Mouse (Mus musculus): ENCODE data around the gene Wdr90. TPM values are rescaled to one million over a fixed set of nuclear protein-coding genes. Genes with fewer than 3 reads are reported as not detected.

Wdr90 gene
- 11.1 TPM for polyA plus RNA-seq (2017; shearing (Covaris generic))

DNA sequence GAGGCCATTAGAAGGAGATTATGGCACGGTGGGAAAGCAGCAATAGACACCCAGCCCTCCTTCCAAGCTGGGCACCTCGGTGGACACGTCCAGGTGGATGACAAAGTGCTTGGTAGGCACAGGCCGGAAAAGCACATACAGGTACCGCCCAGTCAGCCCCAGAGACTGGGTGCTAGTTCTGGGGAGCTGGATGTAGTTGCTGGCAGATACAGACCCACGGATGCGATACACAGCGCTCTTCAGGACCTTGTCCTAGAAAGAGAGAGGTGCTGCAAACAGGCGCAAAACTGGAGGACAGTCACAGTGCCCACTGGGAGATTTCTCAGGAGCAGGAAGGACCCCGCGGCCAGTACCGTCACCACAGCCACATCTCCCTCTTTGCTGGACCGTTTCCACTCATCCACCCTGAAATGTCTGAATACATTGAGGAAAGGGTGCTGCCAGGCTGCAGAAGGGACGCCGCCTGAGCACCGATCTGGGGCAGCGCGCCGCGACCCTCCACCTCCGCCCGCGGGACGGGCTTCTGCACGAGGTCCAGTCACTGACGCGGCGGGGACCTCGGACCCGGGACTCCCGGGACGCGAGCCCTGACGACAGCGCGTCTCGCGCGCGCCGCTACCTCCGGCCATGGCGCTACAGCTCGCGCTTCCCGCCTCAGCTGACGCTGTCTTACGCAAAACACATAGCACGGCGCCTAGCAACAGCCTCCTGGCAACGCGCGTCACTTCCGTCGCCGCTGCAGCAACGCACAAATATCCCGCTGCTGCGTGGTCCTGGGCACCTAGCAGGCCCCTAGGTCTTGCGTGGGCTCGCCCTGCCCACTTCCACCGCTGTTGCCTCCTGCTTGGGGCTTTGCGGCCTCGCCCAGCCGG is at the start of gene Wdr90:
TSS of gene Wdr90 (minus strand) at position 670 of the 872 bp plus-strand sequence.

DNA sequence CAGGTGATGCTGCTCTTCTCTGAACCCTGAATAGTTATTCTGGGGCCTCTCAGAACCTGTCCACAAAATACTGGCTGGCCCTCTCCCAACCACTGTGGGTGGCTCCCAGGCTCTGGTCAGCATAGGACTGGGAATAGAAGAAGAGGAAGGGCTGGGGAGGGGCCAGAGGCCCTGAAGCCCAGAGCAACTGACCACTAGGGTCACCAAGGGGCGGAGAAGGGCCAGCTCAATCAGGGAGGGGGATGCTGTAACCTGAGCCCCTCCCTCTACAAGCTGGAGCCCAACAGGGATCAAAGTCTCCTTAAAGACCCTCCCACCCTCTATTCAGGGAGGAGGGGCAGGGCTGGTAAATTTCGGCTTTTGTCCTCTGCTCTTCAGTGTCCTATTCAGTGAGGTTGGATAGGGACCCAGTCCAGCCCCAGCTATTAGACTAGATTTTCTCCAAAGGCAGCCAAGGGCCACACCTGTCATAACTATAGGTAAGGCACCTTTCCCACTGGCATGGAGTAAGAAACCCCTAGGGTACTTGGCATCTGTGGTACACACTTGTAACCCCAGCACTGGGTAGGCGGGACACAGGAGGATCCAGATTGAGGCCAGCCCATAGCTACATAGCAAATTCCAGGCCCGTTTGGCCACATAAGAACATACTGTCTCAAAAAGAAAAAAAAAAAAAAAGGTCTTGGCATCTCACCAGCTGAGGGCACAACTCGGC is 19.1 kb upstream of the Wdr90 start, which contains the start of gene Wfikkn1:
TSS of gene Wfikkn1 (minus strand) at position 663 of the 715 bp plus-strand sequence.

DNA sequence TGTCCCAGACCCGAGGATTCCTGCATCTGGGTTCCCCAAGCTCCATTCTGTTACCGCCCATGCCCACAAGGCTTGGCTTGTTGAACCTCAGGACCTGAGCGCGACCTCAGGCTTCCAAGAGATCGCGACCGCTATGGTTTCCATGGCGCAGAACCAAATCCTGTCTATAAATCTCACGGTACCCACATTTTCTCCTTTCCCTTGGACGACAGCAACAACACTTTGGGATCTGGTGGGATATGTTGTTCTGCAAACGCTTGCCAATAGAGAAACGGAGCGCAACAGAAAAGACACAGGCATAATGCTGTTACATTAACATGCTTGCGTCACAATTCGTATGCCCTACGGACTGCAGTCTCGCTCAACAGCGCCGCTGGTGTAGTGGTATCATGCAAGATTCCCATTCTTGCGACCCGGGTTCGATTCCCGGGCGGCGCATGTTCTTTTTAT is 13.4 kb upstream of the Wdr90 start, which contains the start of gene Mettl26:
TSS of gene Mettl26 (plus strand) at position 354 of the 450 bp plus-strand sequence.

DNA sequence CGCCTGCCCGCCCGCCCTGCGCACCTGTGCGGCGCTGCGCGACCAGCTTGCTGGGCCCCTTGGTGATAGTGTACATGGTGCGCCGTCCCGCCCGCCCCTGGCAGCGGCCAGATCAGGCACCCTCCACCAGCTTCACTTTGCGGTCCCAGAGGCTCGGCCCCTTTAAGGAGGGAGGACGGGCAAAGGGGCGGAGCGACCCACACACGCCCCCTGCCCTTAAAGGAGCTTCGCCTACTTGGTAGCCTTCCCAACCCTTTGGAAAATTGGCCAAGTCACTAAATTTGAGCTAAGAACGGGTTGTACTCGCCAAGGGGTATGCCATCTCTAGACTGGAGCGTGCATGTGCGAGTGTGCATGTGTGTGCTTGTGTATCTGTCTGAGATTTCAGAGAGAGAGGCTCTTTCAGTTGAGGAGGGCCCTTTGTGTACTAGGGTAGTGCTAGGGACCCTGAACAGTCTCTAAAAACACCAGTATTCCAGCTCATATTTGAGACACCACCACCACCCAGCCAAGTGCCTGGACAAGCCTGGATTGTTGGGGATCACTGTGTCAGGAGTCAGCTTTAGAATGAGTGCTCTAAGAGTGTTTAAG is 7.4 kb upstream of the Wdr90 start, which contains the start of gene Mcrip2:
TSS of gene Mcrip2 (minus strand) at position 164 of the 591 bp plus-strand sequence.

DNA sequence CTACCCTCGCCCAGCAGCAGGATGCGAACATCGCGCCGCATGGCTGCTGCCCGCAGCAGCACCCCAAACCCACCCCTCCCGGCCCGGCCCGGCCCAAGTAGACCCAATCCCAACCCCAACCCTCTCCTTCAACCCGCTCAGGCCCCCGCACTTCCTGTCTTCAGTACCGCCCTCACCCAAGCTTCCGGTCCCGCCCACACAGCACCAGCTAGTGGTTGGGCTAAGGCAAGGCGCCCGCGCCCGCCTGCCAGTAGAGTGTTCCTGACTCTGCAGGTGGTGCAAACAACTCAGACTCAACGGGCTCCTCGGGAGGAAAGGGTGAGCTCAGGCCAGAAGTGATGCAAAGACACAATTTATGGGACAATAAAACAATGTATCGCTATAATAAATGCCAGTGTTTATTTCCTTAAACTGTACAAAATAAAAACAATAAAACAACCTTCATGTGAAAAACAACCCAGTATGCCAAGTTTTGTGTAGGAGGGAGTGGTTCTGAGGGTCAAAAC is 16.9 kb downstream of the Wdr90 start, which contains the start of gene Rhot2:
TSS of gene Rhot2 (minus strand) at position 456 of the 506 bp plus-strand sequence.

DNA sequence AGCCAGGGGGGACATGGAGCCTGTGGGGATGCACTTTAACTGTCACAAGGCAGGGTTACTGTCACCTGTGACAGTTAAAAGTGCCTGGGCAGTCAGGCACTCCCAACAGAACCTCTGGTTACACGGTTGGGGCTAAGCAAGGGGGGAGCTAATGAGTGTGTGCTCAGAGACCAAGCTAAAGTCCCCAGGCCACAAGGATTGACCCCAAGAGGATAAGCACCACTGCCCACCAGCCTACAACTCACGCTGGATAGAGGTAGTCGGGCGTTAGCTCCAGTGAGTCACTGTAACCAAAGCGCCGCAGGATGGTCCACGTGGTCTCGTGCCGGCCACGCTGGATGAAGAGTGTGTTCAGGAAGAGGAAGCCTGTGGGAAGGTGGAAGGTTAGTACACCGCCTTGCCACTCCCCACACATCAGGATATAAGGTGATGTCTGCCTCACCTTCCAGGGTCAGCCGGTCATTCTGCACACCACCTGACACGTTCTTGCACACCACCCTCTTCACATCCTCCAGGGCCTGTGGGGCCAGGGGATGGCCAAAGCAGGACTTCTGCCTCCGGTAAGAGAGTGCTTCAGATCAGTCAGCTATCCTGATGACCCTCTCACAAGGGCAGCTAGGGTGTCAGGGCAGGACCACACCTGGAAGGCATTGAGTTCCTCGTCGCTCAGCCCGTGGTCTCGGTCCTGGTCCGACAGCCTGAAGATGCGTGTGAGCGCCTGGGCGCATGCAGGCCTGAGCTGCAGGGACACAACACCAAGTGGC is 20.0 kb downstream of the Wdr90 start, which contains the start of gene Gm20683:
TSS of gene Gm20683 (minus strand) at position 647 of the 764 bp plus-strand sequence.

DNA sequence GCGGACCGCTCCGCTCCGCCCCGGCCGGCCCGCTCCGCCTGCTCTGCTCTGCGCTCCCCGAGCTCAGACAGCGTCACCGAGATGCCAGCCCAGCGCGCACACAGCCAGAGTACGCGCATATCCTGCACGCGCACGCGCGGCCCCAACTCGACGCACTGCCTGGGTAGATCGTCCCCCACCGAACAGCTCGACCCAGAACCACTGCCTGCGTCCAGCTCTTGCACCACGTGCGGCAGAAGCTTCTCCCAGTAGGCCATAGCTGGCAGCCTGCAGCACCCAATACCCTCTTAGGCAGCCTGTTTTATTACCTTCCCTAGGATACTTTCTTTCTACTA is 24.3 kb downstream of the Wdr90 start, which contains the start of gene Rhbdl1:
TSS of gene Rhbdl1 (minus strand) at position 220 of the 335 bp plus-strand sequence.

DNA sequence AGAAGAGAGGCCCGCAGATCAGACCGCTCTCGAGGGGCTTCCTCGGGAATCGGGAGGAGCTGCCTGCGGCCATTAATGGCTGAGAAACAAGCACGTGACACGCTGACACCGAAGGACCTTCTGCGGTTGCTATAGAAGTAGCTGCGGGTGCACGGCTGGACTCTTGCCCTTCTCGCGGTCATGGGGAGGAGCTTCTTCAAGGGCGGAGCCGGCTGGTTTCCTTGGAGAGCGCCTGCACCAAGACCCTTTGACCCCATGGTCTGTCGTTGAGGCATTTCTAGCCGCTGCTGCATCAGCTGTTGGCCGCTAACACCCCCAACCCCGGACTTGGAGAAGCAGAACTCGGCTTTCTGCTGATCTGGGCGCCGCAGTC is 28.0 kb downstream of the Wdr90 start, which contains the start of gene Stub1:
TSS of gene Stub1 (minus strand) at position 114 of the 373 bp plus-strand sequence.

DNA sequence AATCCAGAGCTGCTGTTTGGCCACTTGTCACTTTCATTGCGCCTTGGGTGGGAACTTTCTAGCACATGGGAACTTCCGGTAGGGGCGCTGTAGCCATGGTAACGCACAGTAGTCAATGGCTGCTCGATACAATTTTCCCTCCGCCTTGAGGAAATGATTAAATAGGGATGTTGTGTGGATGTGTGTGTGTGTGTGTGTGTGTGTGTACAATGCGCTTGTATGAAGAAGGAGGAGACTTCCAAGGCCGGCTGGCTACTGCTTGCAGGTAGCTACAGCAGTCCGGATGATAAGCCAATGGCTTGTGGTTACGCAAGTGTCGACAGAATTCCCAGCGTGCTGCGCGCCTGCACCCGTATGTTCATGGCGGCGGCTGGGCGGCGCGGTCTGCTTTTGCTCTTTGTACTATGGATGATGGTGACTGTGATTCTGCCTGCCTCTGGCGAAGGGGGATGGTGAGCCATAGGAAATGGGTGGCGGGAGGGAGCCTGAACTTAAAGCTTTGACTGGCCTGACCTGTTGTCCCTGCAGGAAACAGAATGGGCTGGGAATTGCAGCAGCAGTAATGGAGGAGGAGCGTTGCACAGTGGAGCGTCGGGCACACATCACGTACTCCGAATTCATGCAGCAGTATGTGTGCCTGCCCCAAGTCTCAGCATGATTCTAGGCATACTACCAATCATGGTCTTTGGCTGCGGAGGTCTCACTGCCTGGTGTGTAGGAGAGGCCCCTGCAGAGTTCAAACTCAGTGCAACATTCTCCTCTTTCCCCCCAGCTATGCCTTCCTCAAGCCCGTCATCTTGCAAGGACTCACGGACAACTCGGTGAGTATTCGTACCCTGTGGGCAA is 32.4 kb downstream of the Wdr90 start, which contains the start of gene Jmjd8:
TSS of gene Jmjd8 (plus strand) at position 156 of the 846 bp plus-strand sequence.

DNA sequence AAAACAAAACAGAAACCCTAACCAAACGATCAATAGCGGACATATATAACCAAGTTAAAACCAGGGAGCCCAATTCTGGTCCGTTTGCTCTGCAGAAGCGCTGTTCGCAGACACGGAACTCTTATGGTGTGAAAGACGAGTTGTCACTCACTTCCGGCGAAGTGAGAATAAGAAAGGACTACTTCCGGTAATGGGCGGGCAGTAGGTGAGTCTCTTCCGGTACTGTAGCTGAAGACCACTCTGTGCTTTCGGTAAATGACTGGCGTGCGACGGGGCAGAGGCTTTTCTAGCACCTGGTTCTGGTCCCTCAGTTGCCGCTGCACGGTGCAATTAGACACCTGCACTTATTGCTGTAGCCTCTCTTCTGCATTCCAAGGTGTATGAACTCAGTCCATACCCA is 37.8 kb downstream of the Wdr90 start, which contains the start of gene Wdr24:
TSS of gene Wdr24 (plus strand) at position 176 of the 400 bp plus-strand sequence.

DNA sequence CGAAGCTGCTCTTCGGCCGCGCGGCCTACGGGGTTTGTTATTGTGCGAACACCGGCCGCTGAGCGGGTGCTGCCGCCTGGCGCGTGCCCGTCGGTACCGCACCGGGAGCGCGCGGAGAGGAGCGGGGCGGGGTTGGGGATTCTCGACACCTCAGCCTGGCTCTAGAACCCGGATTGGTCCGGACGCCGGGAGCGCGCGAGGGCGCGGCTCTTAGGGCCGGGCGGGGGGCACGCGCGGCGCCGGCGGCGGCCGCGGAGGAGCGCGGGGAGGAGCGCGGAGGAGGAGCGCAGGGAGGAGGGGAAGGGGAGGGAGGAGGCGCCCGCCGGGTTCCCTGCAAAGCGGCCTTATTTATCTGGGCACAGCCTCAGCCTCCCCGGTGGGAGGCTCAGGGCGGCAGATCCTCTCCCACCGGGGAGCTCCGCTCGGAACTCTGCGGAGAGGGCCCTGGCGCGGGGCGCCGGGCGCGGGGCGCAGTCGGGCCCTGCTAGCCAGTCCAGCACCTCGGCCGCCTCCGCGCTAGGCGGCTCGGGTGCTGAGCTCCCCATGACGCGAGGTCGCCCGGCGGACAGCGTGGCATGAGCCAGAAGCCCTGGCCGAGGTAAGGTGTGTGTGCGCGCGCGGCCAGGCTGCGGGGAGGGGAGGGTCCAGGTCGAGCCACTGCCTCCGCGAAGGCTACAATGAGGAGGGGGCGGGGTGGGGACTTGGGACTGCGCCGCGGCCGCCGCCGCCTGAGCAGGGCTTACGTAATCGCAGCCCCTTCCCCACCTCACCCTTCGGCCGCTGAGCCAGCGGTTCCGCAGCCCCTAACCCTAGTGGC is 52.3 kb downstream of the Wdr90 start, which contains the start of gene Fbxl16:
TSS of gene Fbxl16 (plus strand) at position 297 of the 817 bp plus-strand sequence.

DNA sequence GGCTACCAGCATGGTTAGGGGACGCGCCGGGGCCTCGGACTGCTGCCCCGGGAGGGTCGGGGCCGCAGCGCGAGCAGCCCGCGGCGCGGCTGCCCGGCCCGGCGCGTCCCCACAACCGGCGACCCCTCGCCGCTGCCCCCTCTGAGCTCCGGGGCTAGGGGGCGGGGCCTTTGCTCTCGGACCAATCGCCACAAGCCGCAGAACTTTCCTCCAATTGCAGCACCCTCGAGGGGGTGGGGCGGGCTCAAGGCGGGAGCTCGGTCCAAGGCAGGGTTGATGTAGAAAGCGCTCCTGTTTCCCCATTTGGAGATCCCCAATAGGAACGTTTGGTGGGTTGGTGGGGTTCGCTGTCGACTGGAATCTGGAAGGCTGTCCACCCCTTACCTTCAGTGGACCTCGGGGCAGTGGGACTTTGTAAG is 64.3 kb downstream of the Wdr90 start, which contains the start of gene Metrn:
TSS of gene Metrn (minus strand) at position 186 of the 419 bp plus-strand sequence.

DNA sequence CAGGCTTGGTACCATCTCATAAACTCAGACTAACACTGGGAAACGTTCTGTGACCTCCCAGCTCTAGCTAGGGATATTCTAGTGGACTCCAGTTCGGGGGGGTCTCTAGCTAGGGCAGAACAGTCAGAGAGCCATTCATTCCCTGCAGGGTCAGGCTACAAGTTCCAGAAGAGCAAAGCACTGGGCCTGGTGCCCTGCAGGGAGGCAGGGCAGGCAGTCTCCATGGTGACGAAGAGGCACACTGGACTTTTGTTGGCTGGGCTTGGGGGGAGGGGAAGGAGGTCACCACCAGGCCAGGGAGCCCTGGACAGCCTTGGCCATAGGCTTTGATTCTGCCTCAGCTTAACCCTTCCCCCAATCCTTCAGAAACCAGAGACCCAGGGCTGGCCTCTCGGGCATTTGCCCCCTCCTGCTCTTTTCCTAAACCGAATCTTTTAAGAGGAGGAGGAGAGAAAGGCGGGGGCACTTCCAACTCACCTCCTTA is 65.7 kb downstream of the Wdr90 start, which contains the start of gene AC134908.4:
TSS of gene AC134908.4 (minus strand) at position 51 of the 484 bp plus-strand sequence.

Other genes with a start within 250 kb of the Wdr90 start
- not detected for gene Gng13, start 144.3 kb downstream of the Wdr90 start, polyA plus RNA-seq (2017; shearing (Covaris generic))
- gene Chtf18, start 134.1 kb downstream of the Wdr90 start, polyA plus RNA-seq (2017; shearing (Covaris generic)) = 5.7 TPM
- 4.0 TPM for gene Rpusd1, start 133.8 kb downstream of the Wdr90 start, polyA plus RNA-seq (2017; shearing (Covaris generic))
- gene Mslnl, start 125.5 kb downstream of the Wdr90 start, polyA plus RNA-seq (2017; shearing (Covaris generic)) = not detected
- 0.67 TPM for gene Msln, start 107.1 kb downstream of the Wdr90 start, polyA plus RNA-seq (2017; shearing (Covaris generic))
- gene Narfl, start 87.7 kb downstream of the Wdr90 start, polyA plus RNA-seq (2017; shearing (Covaris generic)) = 20.4 TPM
- gene Haghl, start 75.8 kb downstream of the Wdr90 start, polyA plus RNA-seq (2017; shearing (Covaris generic)) = 26.4 TPM
- gene Ccdc78, start 74.9 kb downstream of the Wdr90 start, polyA plus RNA-seq (2017; shearing (Covaris generic)) = 0.69 TPM
- gene Fam173a, start 68.6 kb downstream of the Wdr90 start, polyA plus RNA-seq (2017; shearing (Covaris generic)) = 121 TPM
- not detected for gene AC134908.4, start 65.8 kb downstream of the Wdr90 start, polyA plus RNA-seq (2017; shearing (Covaris generic))
- gene Metrn, start 64.4 kb downstream of the Wdr90 start, polyA plus RNA-seq (2017; shearing (Covaris generic)) = 26.0 TPM
- gene Fbxl16, start 52.4 kb downstream of the Wdr90 start, polyA plus RNA-seq (2017; shearing (Covaris generic)) = 0.18 TPM
- gene Wdr24, start 37.9 kb downstream of the Wdr90 start, polyA plus RNA-seq (2017; shearing (Covaris generic)) = 24.5 TPM
- 18.4 TPM for gene Jmjd8, start 32.6 kb downstream of the Wdr90 start, polyA plus RNA-seq (2017; shearing (Covaris generic))
- 132 TPM for gene Stub1, start 28.1 kb downstream of the Wdr90 start, polyA plus RNA-seq (2017; shearing (Covaris generic))
- 0.55 TPM for gene Rhbdl1, start 24.2 kb downstream of the Wdr90 start, polyA plus RNA-seq (2017; shearing (Covaris generic))
- gene Gm20683, start 19.7 kb downstream of the Wdr90 start, polyA plus RNA-seq (2017; shearing (Covaris generic)) = 0.46 TPM
- 18.4 TPM for gene Rhot2, start 16.6 kb downstream of the Wdr90 start, polyA plus RNA-seq (2017; shearing (Covaris generic))
- gene Mcrip2, start 7.3 kb upstream of the Wdr90 start, polyA plus RNA-seq (2017; shearing (Covaris generic)) = 4.1 TPM
- 41.4 TPM for gene Mettl26, start 13.6 kb upstream of the Wdr90 start, polyA plus RNA-seq (2017; shearing (Covaris generic))
- 0.49 TPM for gene Wfikkn1, start 19.4 kb upstream of the Wdr90 start, polyA plus RNA-seq (2017; shearing (Covaris generic))
- gene Rab40c, start 58.2 kb upstream of the Wdr90 start, polyA plus RNA-seq (2017; shearing (Covaris generic)) = 15.3 TPM
- gene Pigq, start 83.4 kb upstream of the Wdr90 start, polyA plus RNA-seq (2017; shearing (Covaris generic)) = 44.1 TPM
- gene Nhlrc4, start 83.5 kb upstream of the Wdr90 start, polyA plus RNA-seq (2017; shearing (Covaris generic)) = not detected
- not detected for gene A930017K11Rik, start 91.1 kb upstream of the Wdr90 start, polyA plus RNA-seq (2017; shearing (Covaris generic))
- 18.6 TPM for gene Capn15, start 124.3 kb upstream of the Wdr90 start, polyA plus RNA-seq (2017; shearing (Covaris generic))
- gene Rab11fip3, start 208.1 kb upstream of the Wdr90 start, polyA plus RNA-seq (2017; shearing (Covaris generic)) = 19.7 TPM
- gene Decr2, start 228.8 kb upstream of the Wdr90 start, polyA plus RNA-seq (2017; shearing (Covaris generic)) = 19.8 TPM
- 19.5 TPM for gene Nme4, start 234.1 kb upstream of the Wdr90 start, polyA plus RNA-seq (2017; shearing (Covaris generic))